14 mouse cellular contexts compared by ENCODE assay signal in the genomic region with DNA sequence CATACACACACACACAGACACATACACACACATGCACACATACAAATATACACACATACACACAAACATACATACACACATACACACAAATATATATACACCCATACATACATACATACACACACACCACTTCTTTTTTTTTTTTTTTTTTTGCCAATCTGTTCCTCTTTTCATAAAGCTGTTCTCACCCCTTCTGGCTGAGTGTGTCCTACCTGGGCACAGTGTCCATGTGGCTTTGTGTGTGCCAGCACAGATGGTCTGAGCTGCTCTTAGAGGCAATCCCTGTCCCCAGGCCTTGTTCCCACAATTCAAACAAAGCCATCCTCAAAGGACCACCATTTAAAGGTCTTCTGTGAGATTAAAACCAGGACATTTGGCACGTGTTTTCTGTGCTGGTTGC.
"Had no signal": no experiment of that assay in that cellular context is flagged by ENCODE, and none has a peak within 500 bp of the region (broad histone marks: within the 10 kb centered on the region; RNA-seq: fewer than 3 reads in every experiment).

No protein-coding gene starts in this region.

- DNase-seq: kidney, postnatal 10 days; kidney, postnatal 4 days; lung, embryonic 14.5 days; lung, postnatal 14 days; retina, postnatal 1 day; right cerebral cortex, postnatal 14 days; thymus, postnatal 36 days had no signal

- H3K27ac ChIP-seq: layer of hippocampus, adult 2 months; left cerebral cortex, adult 2 months; limb, embryonic 15.5 days; liver, embryonic 12.5 days; midbrain, embryonic 12.5 days; neural tube, embryonic 13.5 days had no signal

- H3K9me3 ChIP-seq: limb, embryonic 15.5 days; liver, embryonic 12.5 days; midbrain, embryonic 12.5 days; neural tube, embryonic 13.5 days had no signal

- ATAC-seq: liver, embryonic 12.5 days; midbrain, embryonic 16.5 days had no signal

- H3K4me3 ChIP-seq: layer of hippocampus, adult 2 months; left cerebral cortex, adult 2 months; limb, embryonic 15.5 days; liver, embryonic 12.5 days; midbrain, embryonic 12.5 days; neural tube, embryonic 13.5 days had no signal

- H3K4me2 ChIP-seq: limb, embryonic 15.5 days; liver, embryonic 12.5 days; lung, embryonic 14.5 days; midbrain, embryonic 12.5 days; neural tube, embryonic 13.5 days had no signal

- H3K4me1 ChIP-seq: limb, embryonic 15.5 days; liver, embryonic 12.5 days; midbrain, embryonic 12.5 days; neural tube, embryonic 13.5 days had no signal

- H3K9ac ChIP-seq: limb, embryonic 15.5 days; liver, embryonic 12.5 days; lung, embryonic 14.5 days; midbrain, embryonic 12.5 days; neural tube, embryonic 13.5 days had no signal

- H3K27me3 ChIP-seq: limb, embryonic 15.5 days; liver, embryonic 12.5 days; midbrain, embryonic 12.5 days; neural tube, embryonic 13.5 days had no signal

- H3K36me3 ChIP-seq: limb, embryonic 15.5 days; liver, embryonic 12.5 days; midbrain, embryonic 12.5 days; neural tube, embryonic 13.5 days had no signal
